Mouse (Mus musculus) embryonic fibroblast, embryonic 13.5 days (primary cell): ENCODE measurements around the gene Prkacb.

Source experiments
- CTCF ChIP-seq: IDR thresholded peaks from 2 replicates; pipeline ENCODE4 v1.5.1; 2011; ENCODE audit warnings: mild to moderate bottlenecking, control low read depth, low read length, moderate library complexity, borderline replicate concordance; ENCODE audit not compliant: insufficient read depth
- POLR2A ChIP-seq: IDR thresholded peaks from 2 replicates; pipeline ENCODE4 v1.6.1; 2011; ENCODE audit warnings: low read depth, mild to moderate bottlenecking, control low read depth, low read length, moderate library complexity

DNA sequence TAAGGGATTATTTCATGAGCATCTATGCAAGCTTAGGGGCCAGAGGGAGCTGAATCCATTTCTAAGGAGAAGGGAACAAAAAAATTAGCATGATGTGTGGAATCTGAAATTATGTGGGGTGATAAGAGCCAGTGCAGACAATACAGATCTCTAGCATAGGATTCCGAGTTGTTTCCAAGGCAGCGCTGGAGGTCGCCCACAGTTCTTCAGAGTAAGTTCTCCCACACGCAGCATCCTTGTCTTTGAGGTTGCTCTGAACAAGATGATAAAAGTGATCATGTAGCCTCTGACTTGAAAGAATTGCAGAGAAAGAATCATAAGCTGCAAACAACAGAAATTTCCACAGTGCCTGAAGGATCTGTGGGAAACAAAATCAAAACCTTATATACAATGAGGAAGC is 7.9 kb upstream of the Prkacb start:
- TF ChIP-seq POLR2A (no peak), CTCF (no peak)
